Mouse (Mus musculus) frontal cortex, adult 2 months (tissue): Measurements from ENCODE around the gene H2al1b. TPM values are rescaled to one million over a fixed set of nuclear protein-coding genes. Genes with fewer than 3 reads are reported as not detected.
A peak's percentile ranks its signal among the peaks of the same experiment; 100 is the strongest.
"Not testable (repeated sequence)": the region's sequence is repeated elsewhere in the genome, so short reads cannot be mapped to it uniquely, and the experiment has no call there.

Experiments used
- DNase-seq, 2 experiments: peaks; one replicate each; pipeline ENCODE4 v3.0.0; 2022; ENCODE audit warnings: low spot score in 1 of 2; ENCODE audit errors: extremely low spot score in 1 of 2
- polyA plus RNA-seq: library from polyadenylated mRNA; depleted of rRNA; stranded (reverse); fragments of >200 nt; gene quantifications from 2 replicates; pipeline ENCODE4 v1.2.3, GENCODE M21; 2012; rRNA removed

Gene H2al1b
- polyA plus RNA-seq: not detected in 2 replicates

- not testable (repeated sequence) for DNase-seq
Observed at GRCm38 (mm10) chrX:11302132-11302531, at the start of gene H2al1b. Gene H2al1b, plus strand, starts transcription at chrX:11302432.

DNA sequence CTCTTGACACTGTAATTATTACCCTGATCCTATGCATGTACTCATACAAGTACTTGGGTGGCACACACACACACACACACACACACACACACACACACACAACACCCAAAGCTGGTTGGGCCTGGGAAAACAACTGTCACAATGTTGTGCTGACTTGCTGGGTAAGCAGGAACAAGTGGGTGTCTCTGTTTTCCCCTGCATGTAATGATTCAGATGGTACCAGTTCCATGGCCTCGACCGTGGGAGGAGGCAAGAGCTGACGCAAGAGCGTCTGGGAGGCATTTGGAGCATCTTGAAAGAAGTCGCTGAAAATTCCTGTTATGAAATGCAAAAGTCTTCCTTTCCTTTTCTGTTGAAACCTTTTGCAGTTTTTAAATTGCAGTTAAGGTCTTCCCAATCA lies 48.2 kb upstream of the H2al1b start:
- peak; percentile 57 to 71 for DNase-seq

DNA sequence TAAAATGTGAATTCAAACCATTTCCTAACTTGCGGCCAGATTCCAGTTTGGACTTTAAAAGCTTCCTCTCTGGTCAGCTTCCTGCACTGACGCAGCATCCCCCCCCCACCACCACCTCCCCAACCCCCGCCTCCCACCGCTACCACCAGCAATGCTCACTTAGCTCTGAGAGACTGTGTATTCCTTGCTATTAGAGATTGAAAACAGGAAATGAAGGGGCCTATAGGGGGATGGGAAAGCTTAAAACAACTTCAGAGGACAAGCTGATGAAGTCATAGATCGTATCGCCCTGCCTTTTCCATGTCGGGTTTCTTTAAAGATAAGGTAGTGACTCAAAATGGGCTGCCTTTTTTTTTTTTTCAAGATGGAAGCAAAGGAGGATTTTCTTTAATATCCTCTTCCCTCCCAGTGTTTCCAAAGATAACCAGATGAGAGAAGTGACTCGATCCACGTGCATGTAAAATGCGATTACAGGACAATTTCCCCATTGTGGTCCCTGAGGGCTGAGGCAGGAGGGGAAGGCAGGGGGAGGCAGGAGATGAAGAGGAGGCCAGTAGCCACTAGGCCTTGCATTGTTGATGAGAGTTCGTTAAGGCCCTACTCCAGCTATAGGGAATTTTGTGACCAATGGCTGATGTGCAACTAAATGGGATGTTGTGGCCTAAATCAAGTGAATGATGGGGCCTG lies 47.6 kb upstream of the H2al1b start:
- no peak for DNase-seq

DNA sequence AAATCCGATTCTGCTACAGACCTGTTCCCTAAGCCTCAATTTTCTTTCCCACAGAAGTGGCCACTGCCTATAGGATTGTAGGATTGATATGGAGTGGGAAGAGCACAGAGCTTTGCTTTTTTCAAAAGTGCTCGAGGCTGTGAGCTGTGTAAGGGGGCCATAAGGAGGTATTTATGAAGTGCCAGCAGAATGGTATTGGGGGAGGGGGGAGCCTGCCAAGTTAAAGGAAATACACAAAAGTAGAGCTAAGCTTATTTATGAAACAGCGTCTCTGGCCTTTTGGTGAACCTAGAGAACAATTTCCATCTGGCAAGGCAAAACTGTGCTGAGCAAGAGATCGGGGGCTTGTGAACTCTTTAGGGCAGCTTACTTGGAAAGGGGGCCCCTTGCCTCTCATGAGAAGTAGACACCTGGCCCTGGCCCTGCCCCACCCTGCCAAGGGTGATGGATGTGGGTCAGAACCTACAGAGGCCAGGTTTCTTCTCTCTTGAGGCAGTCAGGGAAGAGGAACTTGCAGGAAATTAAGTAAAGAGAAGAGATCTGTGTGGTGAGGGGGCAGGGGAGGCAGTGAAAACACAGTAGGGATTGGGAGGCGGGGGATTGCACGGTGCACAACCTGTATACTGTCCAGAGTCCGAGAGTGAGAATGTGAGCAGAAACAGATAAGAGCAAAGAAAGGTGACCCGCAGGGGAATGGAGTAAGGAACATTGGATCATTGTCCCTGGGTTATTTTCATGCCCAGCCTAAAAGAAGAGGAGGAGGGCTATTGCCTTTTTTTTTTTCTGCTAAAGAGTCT lies 46.5 kb upstream of the H2al1b start:
- DNase-seq: no peak

DNA sequence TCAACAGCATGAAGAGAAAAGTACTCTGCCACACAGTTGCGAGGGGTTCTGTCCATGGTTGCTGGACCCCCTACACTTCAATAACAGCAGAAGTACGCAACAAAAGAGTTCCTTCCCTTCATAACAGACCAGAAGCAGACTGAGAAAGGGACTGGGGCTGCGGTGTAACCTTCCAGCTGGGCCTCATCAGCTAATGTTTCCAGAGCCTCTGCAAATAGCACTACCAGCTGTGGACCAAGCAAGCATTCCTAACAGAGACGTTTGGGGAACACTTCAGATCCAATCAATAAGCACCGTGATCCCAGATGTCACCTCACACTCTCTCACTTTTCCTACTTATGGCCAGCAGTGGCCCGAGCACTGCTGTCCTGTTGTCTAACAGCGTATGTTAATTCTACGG lies 37.3 kb upstream of the H2al1b start:
- DNase-seq: no peak

GRCm38 (mm10) chrX:11267791-11268190 lies 34.4 kb upstream of the H2al1b start:
- peak in 1 of 2 experiments; percentile 19 for DNase-seq

DNA sequence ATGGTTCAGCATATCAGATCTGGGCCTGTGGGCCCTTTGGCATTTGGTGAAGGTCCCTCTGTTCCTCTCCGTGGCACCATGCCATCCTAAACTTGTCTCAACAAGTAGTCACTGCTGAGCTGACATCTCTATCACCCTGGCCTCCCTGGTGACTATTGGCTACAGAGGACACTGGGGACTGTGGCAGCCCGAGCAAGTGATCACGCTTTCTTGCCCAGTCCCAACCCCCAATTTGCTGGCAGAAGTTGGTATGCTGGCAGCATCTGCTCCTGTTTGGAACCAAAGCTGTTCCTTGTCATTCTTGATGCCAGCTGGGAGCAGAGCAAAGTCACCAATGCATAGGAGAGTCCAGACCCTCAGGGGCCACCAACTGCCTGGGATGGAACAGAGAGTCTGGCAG lies 33.2 kb upstream of the H2al1b start:
- peak in 1 of 2 experiments; percentile 29 for DNase-seq

- DNase-seq: no peak
Observed at GRCm38 (mm10) chrX:11273190-11273589, 29.0 kb upstream of the H2al1b start.

GRCm38 (mm10) chrX:11277083-11277482 lies 25.1 kb upstream of the H2al1b start:
- no peak for DNase-seq

- DNase-seq: no peak
Observed at GRCm38 (mm10) chrX:11280741-11281140, 21.5 kb upstream of the H2al1b start.

- no peak for DNase-seq
Observed at GRCm38 (mm10) chrX:11288306-11288882, 13.8 kb upstream of the H2al1b start.

DNA sequence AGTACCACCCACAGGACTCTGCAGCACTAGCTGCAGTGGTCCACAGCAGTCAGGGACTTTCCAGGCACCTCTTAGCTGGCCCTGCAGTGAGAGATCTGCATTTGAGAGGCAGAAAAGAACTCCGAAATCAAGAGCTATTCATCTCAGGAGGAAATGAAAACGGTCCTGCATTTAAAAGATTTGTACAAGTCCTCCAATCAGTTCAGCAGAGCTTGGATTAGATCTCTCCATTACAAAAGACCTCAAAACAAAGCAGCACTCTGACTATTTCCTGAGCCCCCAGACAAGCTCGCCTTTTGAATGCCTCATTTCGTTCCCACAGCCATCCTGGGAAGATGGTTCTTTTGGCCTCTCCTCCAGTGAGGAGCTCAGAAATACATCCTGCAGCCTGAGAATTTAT lies 13.0 kb upstream of the H2al1b start:
- no peak for DNase-seq

- DNase-seq: not testable (repeated sequence)
Observed at GRCm38 (mm10) chrX:11298957-11299356, 3.3 kb upstream of the H2al1b start, which contains the start of gene H2al1a. Gene H2al1a, plus strand, starts transcription at chrX:11299257.

DNA sequence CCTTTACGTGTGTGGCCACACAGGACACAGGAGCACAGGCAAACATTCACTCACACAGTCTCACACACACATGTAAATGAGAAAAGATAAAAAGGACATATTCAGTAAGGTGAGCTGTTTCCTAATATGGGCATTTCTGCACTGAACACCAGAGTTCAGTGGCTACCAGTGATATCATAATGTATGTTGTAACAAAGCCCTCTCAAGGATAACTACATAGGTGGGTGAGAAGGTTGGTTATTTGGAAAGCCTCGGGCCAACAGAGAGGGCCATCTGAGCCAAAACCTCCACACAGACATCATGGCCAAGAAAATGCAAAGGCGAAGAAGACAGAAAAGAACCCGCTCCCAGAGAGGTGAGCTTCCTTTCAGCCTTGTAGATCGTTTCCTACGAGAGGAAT lies 3.1 kb downstream of the H2al1b start, which contains the start of gene H2al1c:
H2al1c (plus strand) TSS at position 301 of the 400 bp plus-strand sequence.
- not testable (repeated sequence) for DNase-seq

DNA sequence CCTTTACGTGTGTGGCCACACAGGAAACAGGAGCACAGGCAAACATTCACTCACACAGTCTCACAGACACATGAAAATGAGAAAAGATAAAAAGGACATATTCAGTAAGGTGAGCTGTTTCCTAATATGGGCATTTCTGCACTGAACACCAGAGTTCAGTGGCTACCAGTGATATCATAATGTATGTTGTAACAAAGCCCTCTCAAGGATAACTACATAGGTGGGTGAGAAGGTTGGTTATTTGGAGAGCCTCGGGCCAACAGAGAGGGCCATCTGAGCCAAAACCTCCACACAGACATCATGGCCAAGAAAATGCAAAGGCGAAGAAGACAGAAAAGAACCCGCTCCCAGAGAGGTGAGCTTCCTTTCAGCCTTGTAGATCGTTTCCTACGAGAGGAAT lies 6.3 kb downstream of the H2al1b start, which contains the start of gene H2al1d:
H2al1d (plus strand) TSS at position 301 of the 400 bp plus-strand sequence.
- DNase-seq: not testable (repeated sequence)

GRCm38 (mm10) chrX:11311634-11312033 lies 9.4 kb downstream of the H2al1b start, which contains the start of gene H2al1e:
Gene H2al1e, plus strand, starts transcription at chrX:11311934.
- not testable (repeated sequence) for DNase-seq

DNA sequence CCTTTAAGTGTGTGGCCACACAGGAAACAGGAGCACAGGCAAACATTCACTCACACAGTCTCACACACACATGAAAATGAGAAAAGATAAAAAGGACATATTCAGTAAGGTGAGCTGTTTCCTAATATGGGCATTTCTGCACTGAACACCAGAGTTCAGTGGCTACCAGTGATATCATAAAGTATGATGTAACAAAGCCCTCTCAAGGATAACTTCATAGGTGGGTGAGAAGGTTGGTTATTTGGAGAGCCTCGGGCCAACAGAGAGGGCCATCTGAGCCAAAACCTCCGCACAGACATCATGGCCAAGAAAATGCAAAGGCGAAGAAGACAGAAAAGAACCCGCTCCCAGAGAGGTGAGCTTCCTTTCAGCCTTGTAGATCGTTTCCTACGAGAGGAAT lies 12.6 kb downstream of the H2al1b start, which contains the start of gene H2al1f:
H2al1f (plus strand) TSS at position 301 of the 400 bp plus-strand sequence.
- DNase-seq: not testable (repeated sequence)

- not testable (repeated sequence) for DNase-seq
Observed at GRCm38 (mm10) chrX:11317956-11318355, 15.7 kb downstream of the H2al1b start, which contains the start of gene H2al1g. Gene H2al1g, plus strand, starts transcription at chrX:11318256.

- DNase-seq: not testable (repeated sequence)
Observed at GRCm38 (mm10) chrX:11321192-11321591, 19.0 kb downstream of the H2al1b start, which contains the start of gene H2al1h. Gene H2al1h, plus strand, starts transcription at chrX:11321492.

- DNase-seq: not testable (repeated sequence)
Observed at GRCm38 (mm10) chrX:11324359-11324758, 22.1 kb downstream of the H2al1b start, which contains the start of gene H2al1i. Gene H2al1i, plus strand, starts transcription at chrX:11324659.

DNA sequence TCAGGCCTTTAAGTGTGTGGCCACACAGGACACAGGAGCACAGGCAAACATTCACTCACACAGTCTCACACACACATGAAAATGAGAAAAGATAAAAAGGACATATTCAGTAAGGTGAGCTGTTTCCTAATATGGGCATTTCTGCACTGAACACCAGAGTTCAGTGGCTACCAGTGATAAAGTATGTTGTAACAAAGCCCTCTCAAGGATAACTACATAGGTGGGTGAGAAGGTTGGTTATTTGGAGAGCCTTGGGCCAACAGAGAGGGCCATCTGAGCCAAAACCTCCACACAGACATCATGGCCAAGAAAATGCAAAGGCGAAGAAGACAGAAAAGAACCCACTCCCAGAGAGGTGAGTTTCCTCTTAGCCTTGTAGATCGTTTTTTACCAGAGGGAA lies 25.3 kb downstream of the H2al1b start, which contains the start of gene H2al1j:
H2al1j (plus strand) TSS at position 301 of the 400 bp plus-strand sequence.
- DNase-seq: not testable (repeated sequence)
